Mouse (Mus musculus) MEL-GATA-1-ER (cell line): ENCODE data around the gene Cyb5d2.
"Not testable (repeated sequence)": the region's sequence is repeated elsewhere in the genome, so short reads cannot be mapped to it uniquely, and the experiment has no call there.

Source experiments
- DNase-seq: peaks from one replicate; pipeline ENCODE4 v3.0.0-alpha.2; 2012; ENCODE audit warnings: low read depth; ENCODE audit errors: extremely low read depth

Gene Cyb5d2

GRCm38 (mm10) chr11:72778957-72779356 lies 17.0 kb downstream of the Cyb5d2 start:
- no peak for DNase-seq

GRCm38 (mm10) chr11:72772611-72773010 lies 23.3 kb downstream of the Cyb5d2 start:
- not testable (repeated sequence) for DNase-seq

- no peak for DNase-seq
Measured at GRCm38 (mm10) chr11:72771461-72771860, 24.5 kb downstream of the Cyb5d2 start.

- DNase-seq: no peak
Measured at GRCm38 (mm10) chr11:72770816-72771215, 25.1 kb downstream of the Cyb5d2 start.

- no peak for DNase-seq
Measured at GRCm38 (mm10) chr11:72770324-72770723, 25.6 kb downstream of the Cyb5d2 start.

GRCm38 (mm10) chr11:72769061-72769460 lies 26.9 kb downstream of the Cyb5d2 start:
- no peak for DNase-seq

- no peak for DNase-seq
Measured at GRCm38 (mm10) chr11:72767716-72768115, 28.2 kb downstream of the Cyb5d2 start.

GRCm38 (mm10) chr11:72764270-72764669 lies 31.7 kb downstream of the Cyb5d2 start:
- DNase-seq: no peak

GRCm38 (mm10) chr11:72760781-72761180 lies 35.2 kb downstream of the Cyb5d2 start:
- no peak for DNase-seq

GRCm38 (mm10) chr11:72759581-72759980 lies 36.4 kb downstream of the Cyb5d2 start:
- DNase-seq: no peak

- no peak for DNase-seq
Measured at GRCm38 (mm10) chr11:72758316-72758715, 37.6 kb downstream of the Cyb5d2 start.

- DNase-seq: peak; percentile 11
Measured at GRCm38 (mm10) chr11:72751956-72752355, 44.0 kb downstream of the Cyb5d2 start.

GRCm38 (mm10) chr11:72739048-72739447 lies 56.9 kb downstream of the Cyb5d2 start:
- DNase-seq: no peak

- DNase-seq: not testable (repeated sequence)
Measured at GRCm38 (mm10) chr11:72737517-72737916, 58.4 kb downstream of the Cyb5d2 start.

GRCm38 (mm10) chr11:72736320-72736719 lies 59.6 kb downstream of the Cyb5d2 start:
- DNase-seq: no peak

GRCm38 (mm10) chr11:72735519-72735860 lies 60.5 kb downstream of the Cyb5d2 start:
- no peak for DNase-seq

GRCm38 (mm10) chr11:72734840-72735518 lies 61.0 kb downstream of the Cyb5d2 start:
- DNase-seq: no peak

- no peak for DNase-seq
Measured at GRCm38 (mm10) chr11:72733736-72734135, 62.2 kb downstream of the Cyb5d2 start.
